Mouse (Mus musculus): ENCODE measurements around the gene Tubb5. TPM values are rescaled to one million over a fixed set of nuclear protein-coding genes. Genes with fewer than 3 reads are reported as not detected.
"Not testable (repeated sequence)": the region's sequence is repeated elsewhere in the genome, so short reads cannot be mapped to it uniquely, and the experiment has no call there.

Gene Tubb5
- total RNA-seq, 2 experiments from 2014 or later: 441 to 478 TPM

- intact Hi-C loops (cut with DNase I): no loop called here
- DNase-seq (ENCODE audit: low spot score in 2 of 2): peak; percentile 91 to 93
Observed at GRCm38 (mm10) chr17:35861198-35861857, 23.2 kb upstream of the Tubb5 start, which contains the start of gene Nrm. Gene Nrm (plus strand): TSS chr17:35861318.

GRCm38 (mm10) chr17:35860831-35861197 is 22.7 kb upstream of the Tubb5 start:
- DNase-seq (ENCODE audit: low spot score in 2 of 2): no peak
- intact Hi-C loops (cut with DNase I): no loop called here

- intact Hi-C loops (cut with DNase I): no loop called here
- no peak for DNase-seq (ENCODE audit: low spot score in 2 of 2)
Observed at GRCm38 (mm10) chr17:35859835-35860234, 21.7 kb upstream of the Tubb5 start.

GRCm38 (mm10) chr17:35859371-35859770 is 21.3 kb upstream of the Tubb5 start:
- no peak for DNase-seq (ENCODE audit: low spot score in 2 of 2)
- intact Hi-C loops (cut with DNase I): no loop called here

- intact Hi-C loops (cut with DNase I): no loop called here
Observed at GRCm38 (mm10) chr17:35850974-35851373, 12.9 kb upstream of the Tubb5 start.

GRCm38 (mm10) chr17:35848112-35848511 is 10.0 kb upstream of the Tubb5 start:
- intact Hi-C loops (cut with DNase I): no loop called here
- DNase-seq (ENCODE audit: low spot score in 2 of 2): peak in 1 of 2 experiments; percentile 47

More at GRCm38 (mm10) chr17:35850974-35851373, 12.9 kb upstream of the Tubb5 start:
- DNase-seq (ENCODE audit: low spot score in 2 of 2): no peak

GRCm38 (mm10) chr17:35843514-35843913 is 5.4 kb upstream of the Tubb5 start:
- intact Hi-C loops (cut with DNase I): no loop called here

GRCm38 (mm10) chr17:35842006-35842405 is 3.9 kb upstream of the Tubb5 start:
- DNase-seq (ENCODE audit: low spot score in 2 of 2): no peak
- intact Hi-C loops (cut with DNase I): no loop called here

More at GRCm38 (mm10) chr17:35843514-35843913, 5.4 kb upstream of the Tubb5 start:
- no peak for DNase-seq (ENCODE audit: low spot score in 2 of 2)

GRCm38 (mm10) chr17:35841076-35841950 is 3.2 kb upstream of the Tubb5 start, which contains the start of gene Mdc1:
Gene Mdc1 (plus strand): TSS chr17:35841515.
- DNase-seq (ENCODE audit: low spot score in 2 of 2): peak; percentile 99
- intact Hi-C loops (cut with DNase I): no loop called here

GRCm38 (mm10) chr17:35840561-35840960 is 2.5 kb upstream of the Tubb5 start:
- DNase-seq (ENCODE audit: low spot score in 2 of 2): no peak
- intact Hi-C loops (cut with DNase I): no loop called here

- intact Hi-C loops (cut with DNase I): loop anchor here (5.0 kb wide), 1 partner anchor 78 kb away; the partner anchor contains the start of genes Mrps18b and Ppp1r10
Observed at GRCm38 (mm10) chr17:35839002-35839401, 896 bp upstream of the Tubb5 start.

GRCm38 (mm10) chr17:35838570-35838969 is 464 bp upstream of the Tubb5 start:
- DNase-seq (ENCODE audit: low spot score in 2 of 2): no peak
- intact Hi-C loops (cut with DNase I): loop anchor here (5.0 kb wide), 1 partner anchor 79 kb away; the partner anchor contains the start of genes Mrps18b and Ppp1r10

More at GRCm38 (mm10) chr17:35839002-35839401, 896 bp upstream of the Tubb5 start:
- DNase-seq (ENCODE audit: low spot score in 2 of 2): not testable (repeated sequence)

- intact Hi-C loops (cut with DNase I): loop anchor here (2.0 to 5.0 kb wide), 2 partner anchors 35 to 80 kb away; partner anchors contain the start of genes Mrps18b and Ppp1r10
- DNase-seq (ENCODE audit: low spot score in 2 of 2): peak in 1 of 2 experiments; percentile 47
Observed at GRCm38 (mm10) chr17:35837487-35837886, 619 bp downstream of the Tubb5 start.

- intact Hi-C loops (cut with DNase I): loop anchor here (2.0 to 5.0 kb wide), 2 partner anchors 36 to 80 kb away; partner anchors contain the start of genes Mrps18b and Ppp1r10
- DNase-seq (ENCODE audit: low spot score in 2 of 2): peak; percentile 84 to 86
Observed at GRCm38 (mm10) chr17:35836991-35837422, 1.1 kb downstream of the Tubb5 start.

- intact Hi-C loops (cut with DNase I): loop anchor here (2.0 to 5.0 kb wide), 2 partner anchors 36 to 81 kb away; partner anchors contain the start of genes Mrps18b and Ppp1r10
- peak; percentile 81 to 87 for DNase-seq (ENCODE audit: low spot score in 2 of 2)
Observed at GRCm38 (mm10) chr17:35836178-35836965, 1.7 kb downstream of the Tubb5 start.

GRCm38 (mm10) chr17:35835424-35836140 is 2.5 kb downstream of the Tubb5 start:
- DNase-seq (ENCODE audit: low spot score in 2 of 2): peak; percentile 49

GRCm38 (mm10) chr17:35834696-35835422 is 3.2 kb downstream of the Tubb5 start:
- peak; percentile 25 to 53 for DNase-seq (ENCODE audit: low spot score in 2 of 2)
- intact Hi-C loops (cut with DNase I): loop anchor here (5.0 kb wide), 1 partner anchor 82 kb away; the partner anchor contains the start of genes Mrps18b and Ppp1r10

More at GRCm38 (mm10) chr17:35835424-35836140, 2.5 kb downstream of the Tubb5 start:
- intact Hi-C loops (cut with DNase I): loop anchor here (2.0 to 5.0 kb wide), 2 partner anchors 37 to 82 kb away; partner anchors contain the start of genes Mrps18b and Ppp1r10

- DNase-seq (ENCODE audit: low spot score in 2 of 2): no peak
- intact Hi-C loops (cut with DNase I): no loop called here
Observed at GRCm38 (mm10) chr17:35833894-35834293, 4.2 kb downstream of the Tubb5 start.
